Mouse (Mus musculus) bone marrow macrophage, adult 2 months (primary cell): ENCODE results near the gene Pea15a.

Source experiments
- CTCF ChIP-seq: IDR thresholded peaks from 2 replicates; pipeline ENCODE4 v1.5.1; 2012; ENCODE audit warnings: low read depth, mild to moderate bottlenecking, low read length, moderate library complexity
- POLR2A ChIP-seq: IDR thresholded peaks from 2 replicates; pipeline ENCODE4 v1.6.1; 2012; ENCODE audit warnings: mild to moderate bottlenecking, low read depth, low read length, borderline replicate concordance

- TF ChIP-seq CTCF (no peak), POLR2A (no peak)
Measured at GRCm38 (mm10) chr1:172220414-172220813, 13.8 kb upstream of the Pea15a start.
